Mouse (Mus musculus) mouse embryonic stem cell (cell line): ENCODE data around the gene Zbtb48.

Source experiments
- in situ Hi-C, 2 experiments: fragments of 300-500 bp; cut with MboI; formaldehyde crosslinking; loops; 1 replicate in 1 of 2; 3 replicates in 1 of 2; pipeline ENCODE4 v1.14.3; 2019 to 2020; ENCODE audit warnings: low sequenced_read_pairs in 2 of 2, low pct_unique_long_range_greater_than_20kb in 1 of 2, mixed read lengths in 1 of 2; ENCODE audit not compliant: unreplicated experiment in 1 of 2

Zbtb48 gene

DNA sequence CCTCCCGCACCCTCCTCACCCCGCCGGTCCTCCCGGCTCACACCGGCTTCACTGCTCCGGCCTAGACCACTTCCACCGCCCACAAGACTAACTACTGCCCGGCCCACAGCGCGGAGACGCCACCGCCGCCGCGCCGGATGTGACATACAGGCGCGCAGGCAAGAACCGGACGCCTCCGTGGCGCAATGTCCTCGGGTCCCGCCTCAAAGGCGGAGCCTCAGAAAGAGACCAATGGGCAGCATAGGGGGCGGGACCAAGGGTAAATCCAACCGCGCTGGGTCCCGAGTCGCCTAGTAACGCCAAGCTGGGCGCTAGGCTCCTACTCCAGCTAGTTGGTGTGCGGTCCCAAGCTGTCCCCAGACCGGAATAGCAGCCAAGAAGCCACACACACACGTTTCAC, at the start of gene Zbtb48:
Gene Zbtb48 (minus strand): TSS at position 148 of the 400 bp plus-strand sequence.
- in situ Hi-C loops, result no loop called here

DNA sequence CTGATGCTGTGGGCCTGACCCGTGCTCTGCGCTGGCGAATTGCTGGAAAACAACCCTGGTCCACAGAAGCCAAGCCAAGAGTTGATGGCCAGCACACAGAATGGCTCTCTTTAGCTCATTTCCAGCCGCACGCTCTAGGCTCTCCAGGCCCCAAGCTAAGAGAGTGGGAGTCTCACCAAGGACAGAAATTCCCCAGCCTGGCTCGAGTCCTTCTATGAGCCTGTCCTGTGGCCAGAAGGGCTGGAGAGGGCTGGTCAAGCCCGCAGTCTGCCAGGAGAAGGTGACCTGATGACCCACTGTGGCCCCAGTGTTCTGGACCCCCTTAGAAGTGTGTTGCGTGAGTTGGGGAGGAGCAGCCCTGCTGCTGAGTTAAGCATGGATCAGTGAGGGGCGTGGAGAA, 49.7 kb upstream of the Zbtb48 start:
- in situ Hi-C loops, result no loop called here

DNA sequence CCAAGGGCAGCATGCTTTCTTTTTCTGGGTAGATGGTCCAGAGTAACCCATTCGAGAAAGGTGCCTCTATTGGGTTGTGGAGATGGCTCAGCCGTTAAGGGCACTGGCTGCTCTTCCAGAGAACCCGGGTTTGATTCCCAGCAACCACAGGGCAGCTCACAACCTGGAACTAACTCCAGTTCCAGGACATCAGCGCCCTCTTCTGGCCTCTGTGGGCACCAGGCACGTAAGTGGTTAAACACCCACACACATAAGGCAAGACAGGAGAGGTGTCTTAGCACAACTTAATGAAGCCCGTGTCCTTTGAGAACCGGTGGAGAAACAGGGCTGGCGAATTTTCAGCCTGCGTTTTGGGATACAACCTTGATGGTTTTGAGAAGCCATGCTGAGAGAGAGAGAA, 47.1 kb upstream of the Zbtb48 start:
- in situ Hi-C loops, result no loop called here

DNA sequence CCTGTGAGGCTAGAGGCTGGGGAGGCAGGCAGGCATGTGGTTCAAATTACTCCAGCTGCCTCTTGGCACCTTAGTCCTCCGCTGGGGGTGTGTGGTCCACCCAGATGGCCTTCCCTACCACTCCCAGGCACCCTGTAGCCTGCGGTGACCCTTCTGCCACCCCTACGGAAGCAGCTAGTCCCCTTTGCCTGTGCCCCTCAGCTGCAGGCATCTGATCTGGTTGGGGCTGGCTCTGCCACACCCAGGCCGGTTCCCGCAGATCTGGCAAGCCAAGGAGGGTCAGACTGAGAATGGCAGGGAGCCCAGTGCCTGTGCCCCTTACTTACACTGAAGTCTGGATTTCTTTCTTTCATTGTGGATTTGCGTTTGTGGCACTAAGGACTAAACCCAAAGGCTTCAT, 46.2 kb upstream of the Zbtb48 start:
- in situ Hi-C loops, result no loop called here

DNA sequence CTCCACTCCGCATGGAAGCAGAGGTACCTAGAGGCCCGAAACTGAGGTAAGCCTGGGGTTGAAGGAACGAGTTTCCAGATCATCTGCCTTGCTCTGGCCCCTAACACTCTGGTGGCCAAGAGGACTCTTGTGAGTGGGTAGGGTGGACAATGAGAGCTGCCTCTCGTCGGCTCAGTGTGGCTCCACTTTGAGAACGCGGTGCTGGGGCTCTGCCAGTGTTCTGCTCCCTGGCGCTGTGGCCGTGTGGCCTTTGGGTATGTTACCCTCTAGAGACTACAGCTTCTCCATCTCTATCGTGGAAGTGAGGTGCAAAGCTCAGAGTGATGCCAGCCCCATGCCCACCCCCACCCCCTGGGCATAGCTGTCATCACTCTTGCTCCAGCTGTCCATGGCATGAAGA, 45.2 kb upstream of the Zbtb48 start:
- in situ Hi-C loops, result no loop called here

DNA sequence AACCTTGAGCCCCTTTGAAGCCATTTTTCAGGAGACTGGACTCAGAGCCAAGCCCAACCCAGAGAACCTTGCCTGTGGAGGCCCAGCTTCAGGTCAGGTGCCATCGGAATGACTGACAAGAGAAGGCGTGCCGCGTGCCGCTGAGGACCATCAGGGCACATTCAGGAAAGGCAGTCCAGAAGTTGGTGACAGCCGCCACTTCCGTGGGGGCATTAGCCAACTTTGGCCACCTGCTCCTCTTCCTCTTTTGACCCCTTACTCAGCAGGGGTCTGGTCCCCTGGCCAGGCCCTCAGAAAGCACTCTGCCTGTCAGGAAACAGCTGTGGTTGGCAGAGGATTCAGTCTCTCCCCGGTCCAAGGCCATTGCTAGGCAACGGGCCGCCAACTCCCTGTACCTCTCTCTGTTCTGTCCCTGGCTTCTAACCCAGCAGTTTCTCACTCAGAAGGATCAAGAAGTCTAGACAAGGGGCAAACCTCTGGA, 44.7 kb upstream of the Zbtb48 start, which contains the start of gene Plekhg5:
Gene Plekhg5 (plus strand): TSS at position 378 of the 481 bp plus-strand sequence.
- in situ Hi-C loops, result no loop called here

DNA sequence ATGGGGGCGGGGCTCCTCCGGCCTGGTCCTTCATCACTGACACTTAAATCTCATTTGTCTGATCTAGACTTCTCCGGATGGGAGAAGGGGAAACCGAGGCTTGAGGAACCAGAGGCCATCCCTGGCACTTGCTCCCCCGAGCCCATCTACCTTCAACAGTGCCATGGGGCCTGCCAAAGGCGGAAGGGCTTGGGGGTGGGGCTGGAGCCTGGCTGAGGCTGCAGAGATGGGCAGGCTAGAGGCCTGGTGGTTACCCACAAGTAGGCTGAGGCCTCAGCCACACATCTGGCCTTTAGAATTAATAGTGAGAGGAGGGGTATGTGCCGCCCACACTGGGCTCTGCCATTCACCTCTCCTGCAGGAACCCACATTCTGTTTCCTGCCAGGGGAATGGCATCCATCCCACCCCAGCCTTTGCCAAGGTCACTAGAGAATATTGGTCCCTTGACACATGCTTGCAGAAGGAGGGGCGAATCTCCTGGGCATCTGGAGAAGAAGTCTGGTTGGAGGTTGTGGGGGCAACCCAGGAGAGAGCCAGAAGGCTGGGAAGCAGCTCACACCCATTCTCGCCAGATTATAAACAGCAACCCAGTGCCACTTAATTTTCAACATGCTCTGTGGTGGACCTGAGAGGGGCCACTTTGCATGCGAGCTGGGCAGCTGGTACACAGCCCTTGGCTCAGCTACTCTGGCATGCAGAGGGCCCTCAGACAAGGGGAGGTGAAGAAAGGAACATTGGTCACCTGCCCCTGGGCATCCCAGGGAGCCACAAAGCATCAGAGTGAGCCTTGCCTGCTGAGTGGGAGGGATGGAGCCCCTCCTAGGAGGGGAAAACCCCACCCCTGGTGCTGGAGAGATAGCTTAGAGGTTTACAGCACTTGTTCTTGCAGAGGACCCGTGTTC, 43.3 kb upstream of the Zbtb48 start:
- in situ Hi-C loops, result no loop called here

DNA sequence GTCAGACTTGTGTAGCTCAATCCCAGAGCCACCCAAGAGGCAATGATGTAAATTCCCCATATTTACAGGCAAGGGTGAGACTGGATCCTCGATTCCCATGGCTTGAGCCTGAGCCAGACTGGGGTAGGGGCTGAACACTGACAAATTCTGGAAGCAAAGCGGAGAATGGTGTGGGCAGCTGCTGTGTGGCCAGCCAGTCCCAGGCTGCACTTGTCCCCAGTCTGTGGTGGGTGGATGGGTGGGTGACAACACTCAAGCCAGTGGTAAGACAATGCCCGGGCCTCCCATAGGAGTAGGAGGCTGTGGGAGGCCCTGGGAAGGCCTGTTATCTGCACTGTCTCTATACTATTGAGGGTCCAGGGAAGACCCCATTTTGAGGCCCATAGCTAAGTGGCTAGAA, 41.8 kb upstream of the Zbtb48 start:
- in situ Hi-C loops, result no loop called here

DNA sequence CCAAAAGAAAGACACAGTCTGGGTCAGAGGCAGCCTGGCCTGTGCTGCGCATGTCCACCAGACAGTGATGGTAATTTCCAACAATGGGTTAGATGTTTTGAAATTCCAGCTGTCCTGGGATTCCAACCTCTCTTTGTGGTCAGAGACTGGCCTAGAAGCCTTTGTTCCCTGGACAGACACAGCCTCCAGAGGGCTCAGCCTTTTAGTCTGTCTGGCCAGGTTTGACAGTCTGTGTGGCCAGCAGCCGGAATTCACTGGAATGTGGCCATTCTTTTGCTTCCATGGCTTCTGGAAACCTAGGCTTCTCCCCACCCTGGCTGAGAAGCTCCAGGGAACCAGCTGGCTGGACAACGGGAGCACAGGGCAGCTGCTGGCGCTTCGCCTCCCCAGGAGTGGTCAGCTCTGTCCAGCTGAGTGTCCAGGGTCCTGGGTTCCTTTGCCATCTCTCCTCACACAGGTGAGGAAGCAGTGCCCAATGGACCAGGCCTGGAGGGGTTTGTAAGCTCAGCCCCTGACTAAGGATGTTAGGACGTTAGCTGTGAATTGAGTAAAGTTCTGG, 40.8 kb upstream of the Zbtb48 start:
- in situ Hi-C loops, result no loop called here

DNA sequence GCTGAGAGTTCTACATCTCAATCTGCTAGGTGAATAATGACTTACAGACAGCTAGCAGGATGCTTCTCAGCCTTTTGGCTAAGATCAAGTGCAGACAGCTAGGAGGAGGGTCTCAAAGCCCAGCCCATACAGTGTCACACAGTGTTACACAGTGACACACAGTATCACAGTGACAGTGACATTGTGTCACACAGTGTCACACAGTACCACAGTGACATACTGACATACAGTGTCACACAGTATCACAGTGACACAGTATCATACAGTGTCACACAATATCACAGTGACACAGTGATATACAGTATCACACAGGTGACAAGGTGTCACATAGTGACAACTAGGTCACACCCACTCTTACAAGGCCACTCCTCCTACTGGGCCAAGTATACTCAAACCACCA, 39.8 kb upstream of the Zbtb48 start:
- in situ Hi-C loops, result no loop called here

DNA sequence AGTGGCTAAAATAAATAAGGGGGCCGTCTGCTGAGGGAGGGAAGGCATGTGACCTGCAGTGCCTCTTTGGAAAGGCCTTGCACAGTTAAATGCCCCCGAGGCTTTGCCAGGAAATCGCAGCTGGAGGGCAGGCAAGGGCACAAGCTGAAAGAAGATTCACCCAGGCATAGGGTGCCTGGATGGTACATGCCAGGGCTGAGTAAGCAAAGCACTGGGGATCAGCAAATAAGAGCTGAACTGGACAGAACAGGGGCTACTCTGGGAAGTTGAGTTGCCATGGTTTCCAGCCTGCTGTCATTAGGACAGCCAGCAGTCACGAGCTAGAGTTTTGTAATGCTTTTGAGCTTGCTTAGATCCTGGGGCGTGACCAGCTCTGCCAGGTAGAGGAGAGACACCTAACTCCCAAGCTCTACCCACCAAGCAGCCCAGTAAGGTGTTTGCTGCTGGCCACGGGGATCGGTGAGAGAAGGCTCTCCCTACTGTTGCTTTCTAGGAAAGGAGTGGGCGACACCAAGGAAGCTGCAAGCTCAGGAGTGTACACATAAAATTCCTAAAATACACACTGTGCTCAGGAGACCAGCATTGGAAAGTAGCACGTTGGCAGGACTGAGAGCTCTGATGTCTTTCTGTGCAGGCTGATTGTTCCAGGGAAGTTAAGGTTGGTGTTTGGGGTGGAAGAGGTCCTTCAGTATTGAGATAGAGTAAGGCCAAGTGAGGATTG, 35.1 kb upstream of the Zbtb48 start:
- in situ Hi-C loops, result no loop called here

DNA sequence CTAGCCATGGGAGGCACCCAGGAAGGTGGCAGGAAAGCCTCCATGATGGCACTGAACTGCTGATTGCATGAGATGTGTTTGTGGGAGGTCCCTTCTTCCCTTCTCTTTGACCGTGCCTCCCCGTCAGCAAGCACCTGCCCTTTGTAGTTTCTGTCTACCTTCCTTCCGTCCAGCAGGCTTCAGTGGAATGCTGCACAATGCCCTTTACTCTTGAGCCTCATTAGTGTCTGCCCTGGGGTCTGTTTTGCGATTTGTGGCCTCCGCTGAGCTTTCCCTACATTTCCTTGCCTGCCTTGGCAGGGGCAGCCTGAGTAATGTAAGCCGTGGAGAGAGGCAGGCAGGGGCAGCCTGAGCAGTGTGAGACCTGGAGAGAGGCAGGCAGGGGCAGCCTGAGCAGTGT, 17.1 kb upstream of the Zbtb48 start:
- in situ Hi-C loops, result no loop called here

DNA sequence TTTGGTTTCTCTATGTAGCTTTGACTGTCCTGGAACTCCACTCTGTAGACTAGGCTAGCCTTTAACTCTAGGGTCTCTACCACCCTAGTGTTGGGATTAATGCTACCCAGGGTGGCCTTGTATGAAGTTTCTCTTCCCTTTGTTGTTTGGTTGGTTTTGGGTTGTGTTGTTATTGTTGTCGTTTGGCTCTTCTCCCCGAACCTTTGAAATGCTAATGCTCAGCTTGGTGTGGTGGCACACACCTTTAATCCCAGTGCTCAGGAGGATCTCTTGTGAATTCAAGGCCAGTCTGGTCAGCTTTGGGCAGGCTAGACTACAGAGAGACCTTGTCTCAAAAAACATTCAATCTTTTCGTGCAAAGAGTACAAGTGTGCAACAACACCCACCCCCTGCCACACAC, 15.7 kb upstream of the Zbtb48 start:
- in situ Hi-C loops, result no loop called here

DNA sequence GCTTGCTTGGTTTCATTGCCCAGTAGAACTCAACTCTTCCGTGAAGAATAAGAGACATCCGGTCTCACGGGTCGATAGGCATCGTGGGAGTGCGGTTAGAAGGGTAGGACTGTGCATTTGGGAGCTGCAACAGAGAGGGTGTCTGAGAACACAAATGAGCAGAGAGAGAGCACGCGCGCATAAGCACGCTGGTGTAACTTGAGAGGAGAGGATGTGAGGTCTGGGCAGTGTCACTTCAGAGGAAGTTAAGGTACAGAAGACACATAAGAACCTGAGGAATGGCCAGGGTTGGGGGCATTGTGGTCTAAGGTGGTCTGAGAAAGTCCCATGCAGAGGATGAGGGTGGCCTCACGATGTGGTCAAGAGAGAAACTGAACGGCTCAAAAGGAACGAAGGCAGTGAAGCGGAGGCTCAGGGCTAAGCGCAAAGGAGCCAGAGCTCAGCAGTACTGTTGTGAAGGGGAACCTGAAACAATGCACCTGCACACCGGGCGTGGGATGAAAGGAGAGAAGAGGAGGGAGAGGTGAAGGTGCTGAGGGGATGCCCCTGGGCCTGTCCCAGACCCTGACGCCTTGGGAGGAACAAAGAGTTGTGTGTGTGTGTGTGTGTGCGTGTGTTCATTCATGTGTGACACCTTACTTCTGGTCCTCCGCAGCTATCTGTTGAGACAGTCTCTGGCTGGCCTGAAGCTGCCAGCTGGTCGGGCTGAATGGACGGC, 14.6 kb upstream of the Zbtb48 start:
- in situ Hi-C loops, result no loop called here

DNA sequence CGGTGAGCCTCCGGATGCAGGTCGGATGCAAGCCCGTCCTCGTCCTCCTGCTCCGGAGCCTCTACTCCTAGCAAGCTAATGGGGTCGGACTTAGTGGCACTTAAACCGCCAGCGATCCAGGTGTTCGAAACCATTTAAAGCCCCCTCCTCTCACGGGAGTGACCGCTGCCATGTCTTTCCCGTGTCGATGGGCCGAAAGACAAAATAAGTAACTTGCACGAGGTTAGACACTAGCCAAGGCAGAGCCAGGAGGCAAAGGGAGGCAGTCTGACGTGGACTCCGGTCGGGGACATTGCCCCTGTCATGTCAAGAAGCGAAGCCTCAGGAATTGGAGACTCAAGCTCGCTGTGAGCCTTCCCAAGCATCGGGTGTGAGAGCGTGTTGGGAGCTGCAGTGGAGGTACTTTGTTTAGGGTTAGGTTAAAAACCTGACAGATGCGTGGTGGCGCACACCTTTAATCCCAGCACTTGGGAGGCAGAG, 12.4 kb upstream of the Zbtb48 start:
- in situ Hi-C loops, result no loop called here

DNA sequence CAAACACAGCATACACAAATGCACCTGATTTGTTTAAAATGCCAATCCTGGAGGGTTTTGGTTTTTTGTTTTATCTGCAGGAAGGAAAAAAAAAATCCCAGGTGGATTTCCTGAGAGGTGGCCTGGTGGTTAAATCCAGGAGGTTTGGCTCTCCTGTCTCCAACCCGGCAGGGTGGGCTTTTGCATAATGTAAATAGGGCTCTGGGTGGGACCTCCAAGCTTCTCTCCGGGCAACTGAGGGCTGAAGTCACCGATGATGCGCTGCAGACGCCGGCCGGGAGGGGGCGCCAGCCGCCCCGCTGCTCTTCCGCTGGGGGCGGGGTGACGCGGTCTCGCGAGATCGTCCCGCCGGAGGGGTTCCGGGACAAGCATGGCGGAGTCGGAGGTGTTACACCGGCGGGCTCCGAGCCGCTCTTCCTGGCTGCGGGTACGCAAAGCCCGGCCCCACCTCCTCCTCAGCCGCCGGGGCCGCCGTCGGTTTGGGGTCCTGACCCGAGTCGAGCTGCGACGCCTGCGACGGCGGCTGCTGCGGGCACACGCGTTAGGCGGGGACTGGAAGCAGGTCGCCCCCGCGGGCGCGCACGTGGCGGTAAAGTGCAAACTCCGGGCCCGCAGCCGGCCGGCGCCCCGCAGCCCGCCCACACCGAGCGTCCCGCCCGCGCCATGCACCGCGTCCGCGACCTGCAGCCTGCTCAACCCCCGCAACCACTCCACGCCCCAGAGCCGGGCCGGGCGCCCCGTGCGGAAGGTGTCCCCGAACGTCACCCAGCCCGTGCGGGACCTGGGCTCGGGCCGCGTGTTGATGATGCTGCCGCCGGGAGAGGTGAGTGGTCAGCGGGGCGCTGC, 11.7 kb upstream of the Zbtb48 start, which contains the start of gene Nol9:
Gene Nol9 (plus strand): TSS at position 337 of the 846 bp plus-strand sequence.
- in situ Hi-C loops, result no loop called here

DNA sequence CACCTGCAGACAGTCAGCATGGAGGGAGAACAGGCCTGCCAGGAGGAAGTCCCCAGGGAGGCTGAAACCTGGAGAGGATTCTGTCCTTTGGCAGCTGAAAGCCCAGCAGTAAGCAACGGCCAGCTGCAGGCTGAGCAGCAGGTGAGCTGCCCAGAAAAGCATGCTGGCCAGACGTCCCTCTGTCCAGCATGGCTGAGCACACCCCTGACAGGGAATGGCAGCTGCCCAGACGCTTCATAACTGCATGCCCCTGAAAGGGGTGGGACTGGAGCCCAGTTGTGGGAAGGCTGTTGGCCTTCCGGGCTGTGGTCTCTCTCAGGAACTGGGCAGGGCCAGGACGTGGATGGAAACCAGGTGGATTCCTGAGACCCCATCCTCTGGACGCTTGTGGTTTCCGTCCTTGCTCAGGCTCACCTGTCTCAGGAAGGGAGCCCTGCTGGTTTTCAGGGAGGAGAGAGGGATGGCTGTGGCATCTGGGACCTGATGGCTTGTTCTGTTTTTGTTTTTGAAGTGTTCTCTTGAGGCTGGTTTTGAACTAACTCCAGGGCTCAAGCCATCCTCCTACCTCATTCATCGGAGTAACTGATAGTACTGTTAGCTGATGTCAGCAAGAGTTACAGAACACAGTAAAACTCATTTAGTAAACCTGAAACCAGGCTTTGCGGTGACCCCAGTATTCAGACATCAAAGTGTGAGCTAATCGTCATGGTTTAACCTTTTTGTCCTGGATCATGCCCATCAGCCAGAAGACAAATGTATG, 10.9 kb upstream of the Zbtb48 start, which contains the start of gene Tas1r1:
Gene Tas1r1 (minus strand): TSS at position 344 of the 760 bp plus-strand sequence.
- in situ Hi-C loops, result no loop called here
